Mouse (Mus musculus): ENCODE results near the gene Fgf15. TPM values are rescaled to one million over a fixed set of nuclear protein-coding genes. Genes with fewer than 3 reads are reported as not detected.
"Not testable (repeated sequence)": the region's sequence is repeated elsewhere in the genome, so short reads cannot be mapped to it uniquely, and the experiment has no call there.

Gene Fgf15
- polyA plus RNA-seq, 1 experiment from 2014 or later, result 0.92 TPM

DNA sequence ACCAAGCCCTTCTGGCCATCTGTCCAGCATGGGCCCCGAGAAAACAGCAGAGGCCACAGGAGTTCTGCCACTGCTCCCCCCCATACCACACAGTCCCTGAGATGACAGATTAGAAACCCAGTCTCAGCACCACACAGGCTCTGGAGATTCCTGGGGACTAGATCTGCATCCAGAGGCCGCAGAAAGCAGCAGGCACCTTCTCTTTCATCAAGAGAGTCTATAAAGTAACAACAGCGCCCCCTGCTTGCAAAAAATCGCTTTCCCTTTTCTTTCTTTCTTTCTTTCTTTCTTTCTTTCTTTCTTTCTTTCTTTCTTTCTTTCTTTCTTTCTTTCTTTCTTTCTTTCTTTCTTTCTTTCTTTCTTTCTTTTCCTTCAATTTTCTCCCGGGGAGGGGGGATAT lies 2.1 kb upstream of the Fgf15 start:
- peaks cover 13% of the 10 kb centered on the region; the same call in 1 of the 2 replicates for H3K4me1 ChIP-seq (replicated peaks; ENCODE audit: insufficient read depth, low read length)
- no peaks in the 10 kb centered on the region for H3K36me3 ChIP-seq (ENCODE audit: insufficient read depth, low read length)
- no peak overlapping the region for H3K9ac ChIP-seq (ENCODE audit: low read depth, low read length)
- H3K27ac ChIP-seq, result no peak overlapping the region
- H3K4me3 ChIP-seq (replicated peaks; ENCODE audit: low read depth, low read length), result no peak overlapping the region
- DNase-seq (ENCODE audit: low spot score) (peak; percentile 70), ATAC-seq (replicated peaks; ENCODE audit: low FRiP score, low read depth) (no peak)
- WGBS, result 5% methylated on average over 5 of the region's 5 CpGs
- TF ChIP-seq CTCF (IDR thresholded peaks at IDR 0.05; ENCODE audit: low read depth), result peak; percentile 60; the same call in 1 of the 2 replicates
- H3K27me3 ChIP-seq (ENCODE audit: insufficient read depth, low read length), result peaks cover 40% of the 10 kb centered on the region
- H3K4me2 ChIP-seq (ENCODE audit: low read length), result no peak overlapping the region
- H3K9me3 ChIP-seq (replicated peaks; ENCODE audit: low read length), result no peaks in the 10 kb centered on the region

DNA sequence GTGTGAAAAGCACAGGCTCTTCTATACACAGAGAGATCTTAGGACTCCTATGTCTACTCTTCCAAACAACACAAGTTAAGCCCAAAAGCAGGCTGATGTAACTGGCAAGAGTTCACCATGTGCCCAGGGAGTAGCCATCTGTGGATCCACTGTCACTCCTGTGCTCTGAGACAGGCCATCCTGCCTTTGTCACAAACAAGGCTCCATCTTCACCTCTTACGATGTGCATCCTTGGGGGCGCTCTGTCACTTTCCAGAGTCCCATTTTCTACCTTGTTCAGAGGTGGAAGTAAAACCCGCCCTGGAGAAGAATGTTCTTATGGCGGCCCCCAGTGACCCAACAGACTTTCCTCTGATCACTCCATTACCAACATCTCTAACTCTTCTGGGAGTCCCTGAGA lies 1.6 kb upstream of the Fgf15 start:
- Histone ChIP-seq H3K27me3 (ENCODE audit: insufficient read depth, low read length) (peaks cover 40% of the 10 kb centered on the region), H3K9me3 (replicated peaks; ENCODE audit: low read length) (no peaks in the 10 kb centered on the region), H3K4me2 (ENCODE audit: low read length) (peak overlapping the region; percentile 85), H3K4me3 (replicated peaks; ENCODE audit: low read depth, low read length) (peak overlapping the region; percentile 36), H3K9ac (ENCODE audit: low read depth, low read length) (no peak overlapping the region), H3K27ac (no peak overlapping the region), H3K36me3 (ENCODE audit: insufficient read depth, low read length) (no peaks in the 10 kb centered on the region), H3K4me1 (replicated peaks; ENCODE audit: insufficient read depth, low read length) (peaks cover 13% of the 10 kb centered on the region; the same call in 1 of the 2 replicates)
- DNase-seq (ENCODE audit: low spot score), result no peak
- ATAC-seq (replicated peaks; ENCODE audit: low FRiP score, low read depth), result no peak
- WGBS, result 5% methylated on average over 4 of the region's 4 CpGs
- TF ChIP-seq CTCF (IDR thresholded peaks at IDR 0.05; ENCODE audit: low read depth), result no peak

DNA sequence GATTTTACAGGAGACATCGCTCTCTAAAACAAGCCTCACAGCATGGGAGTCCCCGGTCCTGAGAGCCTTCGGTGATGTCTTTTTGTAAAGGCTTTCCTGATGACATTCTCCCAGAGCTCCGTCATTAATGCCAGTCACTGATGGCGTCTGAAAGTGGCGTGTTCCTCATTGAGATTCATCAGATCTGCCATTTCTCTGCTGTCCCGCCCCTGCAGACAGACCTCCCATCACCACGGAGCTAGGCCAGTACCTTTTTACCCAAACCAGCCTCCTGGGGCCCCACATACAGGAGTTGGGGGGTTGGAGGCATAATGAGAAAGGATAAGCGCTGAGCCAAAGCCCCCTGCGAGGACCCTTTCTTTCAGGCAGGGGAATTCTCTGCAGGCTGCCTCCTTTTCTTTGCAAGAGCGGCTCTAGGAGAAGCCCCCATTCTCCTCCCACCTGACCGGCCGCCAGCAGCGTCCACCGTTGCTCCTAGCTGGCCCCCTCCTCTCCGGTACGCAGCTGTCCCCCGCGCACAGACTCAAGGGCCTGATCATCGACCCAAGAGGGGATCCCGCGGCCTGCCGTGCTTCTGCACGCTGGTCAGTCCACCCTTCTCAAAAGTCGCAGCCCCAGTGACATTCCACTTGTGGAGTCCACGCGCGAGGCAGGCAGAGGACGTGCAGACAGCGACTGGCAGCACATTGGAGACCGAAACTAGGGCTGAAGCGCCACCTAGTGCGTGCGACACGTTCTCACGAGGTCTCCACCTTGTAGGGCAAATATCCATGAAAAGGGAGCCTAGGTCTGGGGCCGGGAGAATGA lies 823 bp upstream of the Fgf15 start:
- H3K36me3 ChIP-seq (ENCODE audit: insufficient read depth, low read length), result no peaks in the 10 kb centered on the region
- peak overlapping the region; percentile 85 for H3K4me2 ChIP-seq (ENCODE audit: low read length)
- TF ChIP-seq CTCF (IDR thresholded peaks at IDR 0.05; ENCODE audit: low read depth), result peak; percentile 84
- peak overlapping the region; percentile 36 for H3K4me3 ChIP-seq (replicated peaks; ENCODE audit: low read depth, low read length)
- no peak overlapping the region for H3K27ac ChIP-seq
- H3K4me1 ChIP-seq (replicated peaks; ENCODE audit: insufficient read depth, low read length), result peaks cover 13% of the 10 kb centered on the region; the same call in 1 of the 2 replicates
- peak; percentile 62; the same call in 1 of the 2 replicates for ATAC-seq (replicated peaks; ENCODE audit: low FRiP score, low read depth)
- H3K9ac ChIP-seq (ENCODE audit: low read depth, low read length), result no peak overlapping the region
- no peaks in the 10 kb centered on the region for H3K9me3 ChIP-seq (replicated peaks; ENCODE audit: low read length)
- DNase-seq (ENCODE audit: low spot score), result peak; percentile 85
- H3K27me3 ChIP-seq (ENCODE audit: insufficient read depth, low read length), result peaks cover 40% of the 10 kb centered on the region
- WGBS, result 1% methylated on average over 37 of the region's 37 CpGs

DNA sequence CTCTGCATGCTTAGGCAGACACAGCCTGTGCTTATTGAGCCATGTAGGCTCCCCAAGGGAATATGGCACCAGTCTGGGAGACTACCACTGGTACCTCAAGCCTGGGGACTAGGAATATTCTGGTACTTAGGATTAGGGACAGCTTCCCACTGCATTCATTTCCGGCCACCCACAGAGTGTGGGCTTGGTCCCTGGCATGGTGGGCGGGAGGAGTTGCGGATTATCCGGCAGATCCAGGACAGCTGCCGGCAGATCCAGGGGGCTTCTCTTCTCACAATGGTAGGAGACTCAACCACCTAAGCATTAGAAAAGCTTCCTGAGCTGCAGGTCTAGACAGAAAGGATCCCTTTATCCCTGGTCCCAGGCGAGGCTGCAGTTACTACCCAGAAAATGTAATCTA lies 2.2 kb downstream of the Fgf15 start:
- no peak for TF ChIP-seq CTCF (IDR thresholded peaks at IDR 0.05; ENCODE audit: low read depth)
- Histone ChIP-seq H3K4me3 (replicated peaks; ENCODE audit: low read depth, low read length) (no peak overlapping the region), H3K9me3 (replicated peaks; ENCODE audit: low read length) (no peaks in the 10 kb centered on the region), H3K4me1 (replicated peaks; ENCODE audit: insufficient read depth, low read length) (peaks cover 13% of the 10 kb centered on the region; the same call in 1 of the 2 replicates), H3K27ac (no peak overlapping the region), H3K4me2 (ENCODE audit: low read length) (no peak overlapping the region), H3K27me3 (ENCODE audit: insufficient read depth, low read length) (peaks cover 40% of the 10 kb centered on the region), H3K9ac (ENCODE audit: low read depth, low read length) (no peak overlapping the region), H3K36me3 (ENCODE audit: insufficient read depth, low read length) (no peaks in the 10 kb centered on the region)
- DNase-seq (ENCODE audit: low spot score), result no peak
- 69% methylated on average over 6 of the region's 6 CpGs for WGBS
- ATAC-seq (replicated peaks; ENCODE audit: low FRiP score, low read depth), result no peak

DNA sequence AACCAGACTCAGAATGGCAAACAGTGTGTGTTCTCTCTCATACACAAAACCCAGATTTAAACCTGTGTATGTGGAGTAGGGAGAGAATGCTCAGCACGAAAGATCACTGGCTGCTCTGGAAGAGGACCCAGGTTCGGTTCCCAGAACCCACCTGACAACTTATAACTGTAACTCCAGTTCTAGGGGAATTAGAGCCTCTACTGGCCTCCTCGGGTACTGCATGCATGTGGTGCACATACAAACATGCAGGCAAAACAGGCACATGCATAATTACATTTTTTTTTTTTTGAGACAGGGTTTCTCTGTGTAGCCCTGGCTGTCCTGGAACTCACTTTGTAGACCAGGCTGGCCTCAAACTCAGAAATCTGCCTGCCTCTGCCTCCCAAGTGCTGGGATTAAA lies 9.2 kb downstream of the Fgf15 start:
- H3K9ac ChIP-seq (ENCODE audit: low read depth, low read length); H3K4me3 ChIP-seq (replicated peaks; ENCODE audit: low read depth, low read length); H3K36me3 ChIP-seq (ENCODE audit: insufficient read depth, low read length); H3K27ac ChIP-seq; ATAC-seq (replicated peaks; ENCODE audit: low FRiP score, low read depth); H3K27me3 ChIP-seq (ENCODE audit: insufficient read depth, low read length); H3K9me3 ChIP-seq (replicated peaks; ENCODE audit: low read length); H3K4me1 ChIP-seq (replicated peaks; ENCODE audit: insufficient read depth, low read length); H3K4me2 ChIP-seq (ENCODE audit: low read length); DNase-seq (ENCODE audit: low spot score): not testable (repeated sequence)
- 90% methylated on average over 3 of the region's 3 CpGs for WGBS
- peak; percentile 26; the same call in 1 of the 2 replicates for TF ChIP-seq CTCF (IDR thresholded peaks at IDR 0.05; ENCODE audit: low read depth)

DNA sequence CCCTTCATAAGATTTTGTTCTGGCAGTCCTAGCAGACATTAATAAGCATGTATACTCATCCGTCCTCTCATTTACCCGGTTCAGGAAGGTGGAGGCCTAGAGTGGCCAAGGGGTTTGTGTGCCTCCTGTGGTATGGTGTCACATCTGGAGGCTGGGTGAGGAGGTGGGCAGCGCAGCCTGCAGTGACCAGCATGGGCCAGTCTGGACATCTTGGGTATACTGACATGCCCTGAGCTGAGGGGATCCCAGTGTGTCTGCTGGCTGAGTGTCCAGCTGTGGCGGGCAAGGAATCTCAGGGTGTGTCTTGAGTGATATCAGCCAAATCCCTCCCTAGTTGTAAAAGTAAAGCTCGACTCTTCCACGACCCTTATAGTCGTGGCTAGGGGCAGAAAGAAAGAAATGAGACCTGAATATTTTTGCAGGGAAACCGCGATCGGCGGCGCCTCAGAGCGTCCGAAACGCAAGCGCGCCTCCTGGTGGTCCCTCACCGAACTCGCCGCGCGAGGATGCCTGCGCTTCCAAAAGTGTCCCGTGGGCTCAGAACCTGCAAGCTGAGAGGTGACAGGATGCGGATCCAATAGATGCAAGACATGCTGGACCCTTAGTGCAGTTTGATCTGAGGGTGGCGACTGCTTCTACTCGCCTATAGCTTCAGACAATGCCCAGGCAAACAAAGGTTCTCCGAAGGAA lies 10.5 kb downstream of the Fgf15 start:
- H3K9ac ChIP-seq (ENCODE audit: low read depth, low read length), result no peak overlapping the region
- no peak overlapping the region for H3K4me3 ChIP-seq (replicated peaks; ENCODE audit: low read depth, low read length)
- ATAC-seq (replicated peaks; ENCODE audit: low FRiP score, low read depth), result peak; percentile 48
- TF ChIP-seq CTCF (IDR thresholded peaks at IDR 0.05; ENCODE audit: low read depth), result peak; percentile 86
- H3K27me3 ChIP-seq (ENCODE audit: insufficient read depth, low read length), result no peaks in the 10 kb centered on the region
- H3K9me3 ChIP-seq (replicated peaks; ENCODE audit: low read length), result no peaks in the 10 kb centered on the region
- H3K27ac ChIP-seq, result no peak overlapping the region
- peak overlapping the region; percentile 31; the same call in 1 of the 2 replicates for H3K4me2 ChIP-seq (ENCODE audit: low read length)
- DNase-seq (ENCODE audit: low spot score), result peak; percentile 72
- no peaks in the 10 kb centered on the region for H3K36me3 ChIP-seq (ENCODE audit: insufficient read depth, low read length)
- WGBS, result 10% methylated on average over 28 of the region's 28 CpGs
- no peaks in the 10 kb centered on the region for H3K4me1 ChIP-seq (replicated peaks; ENCODE audit: insufficient read depth, low read length)
